Mouse (Mus musculus): ENCODE measurements around the gene Disc1. TPM values are rescaled to one million over a fixed set of nuclear protein-coding genes. Genes with fewer than 3 reads are reported as not detected.

Disc1 gene
- 5.3 and 6.0 TPM in 2 replicates for total RNA-seq (2023)

GRCm38 (mm10) chr8:125053505-125054435, at the start of gene Disc1:
TSS of gene Disc1 (plus strand) at chr8:125054195.

GRCm38 (mm10) chr8:125012695-125013627, 41.0 kb upstream of the Disc1 start, which contains the start of gene Tsnax:
TSS of gene Tsnax (plus strand) at chr8:125012997.

Other genes with a start within 250 kb of the Disc1 start
- 25.6 and 27.7 TPM in 2 replicates for gene Gnpat, start 191.2 kb upstream of the Disc1 start, total RNA-seq (2023)
- gene 2810004N23Rik, start 191.1 kb upstream of the Disc1 start, total RNA-seq (2023) = 6.0 and 10.2 TPM in 2 replicates
- gene Exoc8, start 156.5 kb upstream of the Disc1 start, total RNA-seq (2023) = 10.3 and 13.0 TPM in 2 replicates
- 17.2 and 19.7 TPM in 2 replicates for gene Sprtn, start 156.3 kb upstream of the Disc1 start, total RNA-seq (2023)
- 15.7 and 24.5 TPM in 2 replicates for gene Egln1, start 104.9 kb upstream of the Disc1 start, total RNA-seq (2023)
- gene Tsnax, start 41.2 kb upstream of the Disc1 start, total RNA-seq (2023) = 10.9 and 14.5 TPM in 2 replicates